Mouse (Mus musculus) forebrain, embryonic 16.5 days (tissue): ENCODE data around the gene Medag. TPM values are rescaled to one million over a fixed set of nuclear protein-coding genes. Genes with fewer than 3 reads are reported as not detected.

ENCODE experiments used
- polyA plus RNA-seq: library from polyadenylated mRNA; unstranded; fragments of >200 nt; fragmentation: Nextera tagmentation; extraction: Ambion mirVana; gene quantifications from 2 replicates; pipeline ENCODE4 v1.2.1, GENCODE M21; 2015

Gene Medag
- polyA plus RNA-seq, 1 experiment from 2014 or later, result 1.7 TPM

Other genes with a start within 250 kb of the Medag start
- gene Uspl1, start 227.4 kb upstream of the Medag start, polyA plus RNA-seq, result 56.0 and 57.8 TPM in 2 replicates
- 1,084 and 1,214 TPM in 2 replicates for gene Hmgb1, start 227.3 kb upstream of the Medag start, polyA plus RNA-seq
- gene Alox5ap, start 147.0 kb upstream of the Medag start, polyA plus RNA-seq, result 8.7 and 11.6 TPM in 2 replicates
- gene Tex26, start 27.9 kb downstream of the Medag start, polyA plus RNA-seq, result 1.1 and 1.3 TPM in 2 replicates
- gene Wdr95, start 116.9 kb downstream of the Medag start, polyA plus RNA-seq, result 0.14 and 0.19 TPM in 2 replicates
- 117 and 122 TPM in 2 replicates for gene Hsph1, start 224.6 kb downstream of the Medag start, polyA plus RNA-seq